ENCODE assay signal across 8 mouse cellular contexts in the genomic region with DNA sequence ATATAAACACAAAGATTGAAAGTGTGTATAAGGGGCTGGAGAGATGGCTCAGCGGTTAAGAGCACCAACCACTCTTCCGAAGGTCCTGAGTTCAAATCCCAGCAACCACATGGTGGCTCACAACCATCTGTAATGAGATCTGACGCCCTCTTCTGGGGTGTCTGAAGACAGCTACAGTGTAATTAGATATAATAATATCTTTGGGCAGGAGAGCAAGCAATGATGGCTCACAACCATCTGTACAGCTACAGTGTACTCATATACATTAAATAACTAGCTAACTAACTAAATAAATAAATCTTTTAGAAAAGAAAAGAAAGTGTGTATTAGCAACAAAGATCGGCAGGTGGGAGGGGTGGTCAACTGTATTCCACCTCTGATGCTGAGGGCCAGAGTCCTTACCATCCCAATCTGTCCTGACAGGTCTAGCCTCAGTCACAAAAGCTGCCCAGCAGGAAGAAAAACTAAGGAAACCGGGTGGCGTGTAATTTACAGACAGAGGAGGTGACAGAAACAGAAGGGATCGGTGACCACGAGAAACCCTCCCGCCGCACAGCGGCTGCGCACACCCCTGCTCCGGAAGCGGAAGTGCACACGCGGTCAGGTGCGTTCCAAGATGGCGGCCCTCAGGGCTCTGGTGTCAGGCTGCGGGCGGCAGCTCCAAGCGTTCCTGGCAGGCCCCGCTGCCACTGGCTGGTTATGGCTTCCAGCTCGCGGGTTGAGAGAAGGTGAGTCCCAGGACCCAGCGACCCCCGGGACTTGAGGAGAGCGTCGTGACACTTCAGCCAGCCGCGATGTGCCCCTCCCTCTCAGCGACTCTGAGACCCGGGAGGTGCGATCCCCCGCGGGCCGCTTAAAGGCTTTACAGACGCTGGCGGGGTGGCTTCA. TPM values are rescaled to one million over a fixed set of nuclear protein-coding genes. Genes with fewer than 3 reads are reported as not detected.
A peak's percentile ranks its signal among the peaks of the same experiment; 100 is the strongest.
DNase-seq lines count a peak whose midpoint lies in the region; ATAC-seq and TF ChIP-seq lines count a peak whose summit lies in the region.

A gene (plus strand): TSS at position 585 of the 888 bp plus-strand sequence.

- peak; percentile 85 for DNase-seq in gastrocnemius, postnatal 10 days
- DNase-seq in left cerebral cortex, postnatal 10 days (ENCODE audit: extremely low spot score in 1 of 2, low spot score in 2 of 2), result peak; percentile 76 to 91
- DNase-seq in right cerebral cortex, postnatal 25 days, result peak; percentile 86
- peak; percentile 73 to 80 for DNase-seq in urinary bladder, postnatal 4 days (ENCODE audit: low spot score in 2 of 2)

- peak; percentile 93 for TF ChIP-seq POLR2A in cortical plate, adult 2 months (IDR thresholded peaks at IDR 0.05; ENCODE audit: extremely low read depth, insufficient read depth, low read length)

- intact Hi-C loops in left cerebral cortex, postnatal 10 days (cut with DNase I), result no loop called here

- peak within 1 kb of the TSS; percentile 66 for H3K4me3 ChIP-seq in cortical plate, adult 2 months (ENCODE audit: insufficient read depth, low read length)

- no peaks in the 10 kb centered on the region for H3K4me1 ChIP-seq in cortical plate, adult 2 months (ENCODE audit: control insufficient read depth, insufficient read depth, low read length)

- no peak for TF ChIP-seq CTCF in cortical plate, adult 2 months (IDR thresholded peaks at IDR 0.05; ENCODE audit: extremely low read depth, insufficient read depth, low read length)

- ATAC-seq in activated CD4-positive, CD25-positive, alpha-beta regulatory T cell, adult 4 months, result peak; percentile 96
- ATAC-seq in inflammation-experienced regulatory T-cells, adult 6 months, result peak; percentile 100
- peak; percentile 98 for ATAC-seq in megakaryocyte-erythroid progenitor cell, adult 5-6 weeks (replicated peaks; ENCODE audit: low FRiP score, low TSS enrichment, poor library complexity, severe bottlenecking)

- 0 out of 2 replicates have a peak within 1 kb of the TSS, but pooled peaks have one; percentile 18 for H3K27ac ChIP-seq in cortical plate, adult 2 months (ENCODE audit: insufficient read depth, low read length)

RNA-seq across cellular contexts. Expression of the gene that starts here (rescaled TPM):
- 100 to 1,000 TPM; 101 to 132 TPM for polyA plus RNA-seq in activated CD4-positive, CD25-positive, alpha-beta regulatory T cell, adult 4 months (2017; shearing (Covaris generic))
- 107 and 120 TPM in 2 replicates for polyA plus RNA-seq in cortical plate, adult 2 months (2012; rRNA removed)
- 10 to 100 TPM; 62.6 to 63.8 TPM for total RNA-seq in gastrocnemius, postnatal 10 days (2021)
- 100 to 1,000 TPM in 2 of 3 experiments, 10 to 100 TPM in 1; 97.0 to 127 (median 110) TPM for polyA plus RNA-seq in inflammation-experienced regulatory T-cells, adult 6 months (2017; shearing (Covaris generic))
- total RNA-seq in left cerebral cortex, postnatal 10 days (2021), result 10 to 100 TPM; 79.9 to 83.9 TPM
- 67.8 and 89.9 TPM in 2 replicates for total RNA-seq in megakaryocyte-erythroid progenitor cell, adult 5-6 weeks (2014; fragmentation: Nextera tagmentation)
- 39.1 and 50.0 TPM in 2 replicates for total RNA-seq in megakaryocyte-erythroid progenitor cell, adult 5-6 weeks (2017)

Comparison
In these comparisons a context has a peak if more than half of its experiments do, and no peak if none do; other contexts are left out.
1. Peak in every context shown above with its lines: DNase-seq, ATAC-seq, H3K4me3 ChIP-seq and H3K27ac ChIP-seq.